Mouse (Mus musculus) central nervous system, embryonic 14 days (tissue): ENCODE measurements around the gene Hhipl2. TPM values are rescaled to one million over a fixed set of nuclear protein-coding genes. Genes with fewer than 3 reads are reported as not detected.

Experiments used
- polyA plus RNA-seq: library from polyadenylated mRNA; depleted of rRNA; stranded (reverse); fragments of >200 nt; gene quantifications from 2 replicates; pipeline ENCODE4 v1.2.3, GENCODE M21; 2012; rRNA removed

Hhipl2 gene
- polyA plus RNA-seq, result 0.85 and 1.5 TPM in 2 replicates

GRCm38 (mm10) chr1:183417873-183418272, at the start of gene Hhipl2:
Hhipl2 (plus strand) TSS chr1:183418215.

DNA sequence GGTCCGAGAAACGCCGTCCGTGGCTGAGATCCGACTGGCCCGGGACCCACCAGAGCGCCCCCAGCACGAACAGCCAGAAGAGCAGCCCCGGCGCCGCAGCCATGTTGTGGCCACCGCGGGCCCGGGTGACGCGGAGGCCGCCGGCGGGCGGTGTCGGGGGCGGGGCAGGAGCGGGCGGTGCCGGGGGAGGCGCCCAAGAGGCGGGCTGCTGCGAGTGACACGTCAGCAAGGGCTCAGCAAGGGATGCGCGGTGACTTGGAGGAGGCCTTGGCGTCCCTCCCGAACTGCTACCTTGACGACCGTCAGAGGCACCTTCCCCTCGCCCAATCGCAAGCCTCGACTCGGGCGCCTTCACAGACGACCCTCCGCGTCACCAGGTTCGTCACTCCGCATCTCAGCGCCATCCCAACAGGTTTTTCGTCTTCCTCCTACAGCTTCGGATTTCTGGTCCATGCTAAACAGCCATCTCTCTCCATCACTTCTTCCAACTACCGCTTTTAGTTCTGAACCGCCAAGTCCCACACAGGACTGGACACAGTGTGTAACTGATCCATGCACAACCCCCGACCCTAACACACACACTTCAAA, 48.5 kb upstream of the Hhipl2 start, which contains the start of gene Mia3:
Mia3 (minus strand) TSS at position 127 of the 588 bp plus-strand sequence.

DNA sequence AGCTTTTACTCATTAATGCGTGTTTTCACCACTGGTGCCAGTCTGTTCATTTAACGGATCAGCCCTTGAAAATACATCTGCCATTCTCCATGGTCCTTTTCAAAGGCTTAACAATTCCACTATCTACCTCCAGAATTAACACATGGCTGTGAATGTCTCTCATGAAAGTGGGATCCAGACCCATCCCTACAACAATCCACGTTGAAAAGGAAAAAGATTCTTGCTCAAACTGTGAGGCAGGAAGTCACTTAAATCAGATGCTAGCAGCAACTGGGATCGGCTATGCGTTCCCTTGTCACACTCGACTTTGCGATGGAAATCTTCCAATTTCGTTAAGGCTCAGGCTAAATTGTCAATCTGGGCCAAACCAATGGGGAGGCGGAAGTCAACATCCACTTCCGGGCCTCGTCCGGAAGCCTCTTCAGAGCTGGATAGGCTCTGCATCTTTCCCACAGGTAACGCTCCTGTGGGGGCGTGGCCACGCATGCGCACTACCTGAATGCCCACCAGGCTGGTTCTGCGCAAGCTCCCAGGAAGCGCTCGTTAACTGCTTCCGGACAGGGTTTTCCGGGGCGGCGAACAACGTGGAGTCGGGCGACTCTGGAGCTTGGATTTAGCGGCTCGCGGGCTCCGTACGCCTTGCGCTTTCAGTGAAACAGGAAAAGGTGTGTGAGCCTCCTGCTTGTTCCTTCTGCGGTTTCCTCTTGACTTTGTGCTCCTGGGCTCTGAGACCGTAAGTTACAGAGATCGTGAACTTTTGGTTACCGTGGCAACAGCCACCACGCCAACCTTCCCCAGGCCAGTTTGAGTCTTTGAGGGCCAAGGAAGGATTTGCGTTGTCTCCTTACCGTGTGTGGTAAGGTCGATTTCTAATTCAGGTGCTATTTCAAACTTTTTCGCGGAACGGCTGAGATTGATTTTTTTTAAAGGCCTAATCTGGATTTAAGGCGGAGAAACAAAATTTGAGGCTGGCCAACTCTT, 29.3 kb upstream of the Hhipl2 start, which contains the start of gene Taf1a:
Taf1a (plus strand) TSS at position 556 of the 981 bp plus-strand sequence.

Other genes with a start within 250 kb of the Hhipl2 start
- 11.6 and 14.3 TPM in 2 replicates for gene Disp1, start 196.7 kb upstream of the Hhipl2 start, polyA plus RNA-seq
- gene Aida, start 121.6 kb upstream of the Hhipl2 start, polyA plus RNA-seq, result 76.9 and 82.0 TPM in 2 replicates
- gene Brox, start 120.9 kb upstream of the Hhipl2 start, polyA plus RNA-seq, result 68.0 and 74.1 TPM in 2 replicates
- 105 and 112 TPM in 2 replicates for gene Mia3, start 48.7 kb upstream of the Hhipl2 start, polyA plus RNA-seq
- gene Taf1a, start 29.2 kb upstream of the Hhipl2 start, polyA plus RNA-seq, result 30.9 and 35.3 TPM in 2 replicates